Mouse (Mus musculus) embryonic facial prominence, embryonic 12.5 days (tissue): ENCODE data around the gene Txndc9. TPM values are rescaled to one million over a fixed set of nuclear protein-coding genes. Genes with fewer than 3 reads are reported as not detected.
"Not testable (repeated sequence)": the region's sequence is repeated elsewhere in the genome, so short reads cannot be mapped to it uniquely, and the experiment has no call there.

Experiments used
- ATAC-seq: fragments of 200-750 bp; cut with Nextera tagmentation; 2 replicates; pipeline ENCODE4 v1.8.0; 2017; ENCODE audit not compliant: insufficient number of reproducible peaks, insufficient read depth, low FRiP score, low TSS enrichment
- H3K27ac ChIP-seq: fragments of 300-500 bp; sonication (generic); 2 replicates; pipeline ENCODE4 v1.5.1; 2016; ENCODE audit warnings: mild to moderate bottlenecking
- H3K27me3 ChIP-seq: fragments of 300-500 bp; sonication (generic); 2 replicates; pipeline ENCODE4 v1.6.1; 2016; ENCODE audit warnings: mild to moderate bottlenecking, moderate library complexity
- H3K36me3 ChIP-seq: fragments of 300-500 bp; sonication (generic); 2 replicates; pipeline ENCODE4 v1.6.1; 2016; ENCODE audit warnings: mild to moderate bottlenecking
- H3K4me1 ChIP-seq: fragments of 300-500 bp; sonication (generic); 2 replicates; pipeline ENCODE4 v1.6.1; 2016
- H3K4me2 ChIP-seq: fragments of 300-500 bp; sonication (generic); replicated peaks from 2 replicates; pipeline ENCODE4 v1.6.1; 2016; ENCODE audit warnings: mild to moderate bottlenecking, moderate library complexity
- H3K4me3 ChIP-seq: fragments of 300-500 bp; sonication (generic); 2 replicates; pipeline ENCODE4 v1.5.1; 2016; ENCODE audit warnings: mild to moderate bottlenecking
- H3K9ac ChIP-seq: fragments of 300-500 bp; sonication (generic); 2 replicates; pipeline ENCODE4 v1.6.1; 2016; ENCODE audit warnings: mild to moderate bottlenecking, moderate library complexity
- H3K9me3 ChIP-seq: fragments of 300-500 bp; sonication (generic); 2 replicates; pipeline ENCODE4 v1.6.1; 2016; ENCODE audit warnings: mild to moderate bottlenecking, moderate library complexity
- WGBS: fragments of 180-500 bp; shearing (Covaris S2); methylation state at CpG from one replicate; pipeline ENCODE4 v1.1.7; 2016; 5-methylcytosine and 5-hydroxymethylcytosine counted together
- polyA plus RNA-seq: library from polyadenylated mRNA; unstranded; fragments of >200 nt; fragmentation: Nextera tagmentation; extraction: Ambion mirVana; gene quantifications from 2 replicates; pipeline ENCODE4 v1.2.1, GENCODE M21; 2016

Gene Txndc9
- polyA plus RNA-seq, 1 experiment from 2014 or later, result 155 TPM

GRCm38 (mm10) chr1:38001956-38002355 is 4.3 kb upstream of the Txndc9 start:
- no peaks in the 10 kb centered on the region for H3K9me3 ChIP-seq
- H3K9ac ChIP-seq, result no peak overlapping the region
- no peak overlapping the region for H3K4me2 ChIP-seq
- H3K36me3 ChIP-seq, result no peaks in the 10 kb centered on the region
- H3K4me3 ChIP-seq, result no peak overlapping the region
- H3K4me1 ChIP-seq, result peaks cover 10% of the 10 kb centered on the region
- H3K27ac ChIP-seq, result no peak overlapping the region
- 95% methylated on average over 9 of the region's 9 CpGs for WGBS
- no peak for ATAC-seq
- no peaks in the 10 kb centered on the region for H3K27me3 ChIP-seq

- ATAC-seq, result no peak
- Histone ChIP-seq H3K27ac (no peak overlapping the region), H3K4me2 (no peak overlapping the region), H3K9ac (no peak overlapping the region), H3K27me3 (no peaks in the 10 kb centered on the region), H3K4me1 (peaks cover 16% of the 10 kb centered on the region), H3K36me3 (no peaks in the 10 kb centered on the region), H3K9me3 (no peaks in the 10 kb centered on the region), H3K4me3 (no peak overlapping the region)
- WGBS, result 91% methylated on average over 8 of the region's 8 CpGs
Observed at GRCm38 (mm10) chr1:38000844-38001243, 3.2 kb upstream of the Txndc9 start.

GRCm38 (mm10) chr1:37999552-37999951 is 1.9 kb upstream of the Txndc9 start:
- ATAC-seq, result no peak

GRCm38 (mm10) chr1:37998371-37999199 is 892 bp upstream of the Txndc9 start:
- Histone ChIP-seq H3K27ac (peak overlapping the region; percentile 92), H3K9ac (peak overlapping the region; percentile 96), H3K4me2 (peak overlapping the region; percentile 87), H3K4me3 (peak overlapping the region; percentile 93), H3K4me1 (peaks cover 16% of the 10 kb centered on the region), H3K9me3 (no peaks in the 10 kb centered on the region), H3K27me3 (no peaks in the 10 kb centered on the region), H3K36me3 (peaks cover 18% of the 10 kb centered on the region)
- peak; percentile 8; the same call in 1 of the 2 replicates for ATAC-seq
- 4% methylated on average over 47 of the region's 47 CpGs for WGBS

More at GRCm38 (mm10) chr1:37999552-37999951, 1.9 kb upstream of the Txndc9 start:
- H3K36me3 ChIP-seq, result peaks cover 9% of the 10 kb centered on the region
- no peak overlapping the region for H3K27ac ChIP-seq
- H3K27me3 ChIP-seq, result no peaks in the 10 kb centered on the region
- WGBS, result 80% methylated on average over 3 of the region's 3 CpGs
- H3K4me2 ChIP-seq, result 0 out of 2 replicates have a peak overlapping the region, but pooled peaks have one; percentile 19
- peaks cover 16% of the 10 kb centered on the region for H3K4me1 ChIP-seq
- 0 out of 2 replicates have a peak overlapping the region, but pooled peaks have one; percentile 6 for H3K4me3 ChIP-seq
- no peaks in the 10 kb centered on the region for H3K9me3 ChIP-seq
- no peak overlapping the region for H3K9ac ChIP-seq

- peak; percentile 94 for ATAC-seq
Observed at GRCm38 (mm10) chr1:37996877-37997484, 712 bp downstream of the Txndc9 start.

GRCm38 (mm10) chr1:37996226-37996625 is 1.5 kb downstream of the Txndc9 start:
- Histone ChIP-seq H3K27me3 (no peaks in the 10 kb centered on the region), H3K4me2 (peak overlapping the region; percentile 87), H3K9me3 (no peaks in the 10 kb centered on the region), H3K36me3 (peaks cover 39% of the 10 kb centered on the region), H3K4me3 (peak overlapping the region; percentile 93), H3K4me1 (peaks cover 16% of the 10 kb centered on the region), H3K9ac (peak overlapping the region; percentile 73), H3K27ac (no peak overlapping the region)
- ATAC-seq, result no peak
- WGBS, result 47% methylated on average over 3 of the region's 3 CpGs

More at GRCm38 (mm10) chr1:37996877-37997484, 712 bp downstream of the Txndc9 start:
- Histone ChIP-seq H3K36me3 (peaks cover 32% of the 10 kb centered on the region), H3K9ac (peak overlapping the region; percentile 73), H3K9me3 (no peaks in the 10 kb centered on the region), H3K4me3 (peak overlapping the region; percentile 93), H3K4me2 (peak overlapping the region; percentile 87), H3K27me3 (no peaks in the 10 kb centered on the region), H3K4me1 (peaks cover 16% of the 10 kb centered on the region), H3K27ac (peak overlapping the region; percentile 92)
- under 1% methylated on average over 42 of the region's 42 CpGs for WGBS

GRCm38 (mm10) chr1:37987856-37988255 is 9.8 kb downstream of the Txndc9 start:
- Histone ChIP-seq H3K27ac (no peak overlapping the region), H3K36me3 (peaks cover 71% of the 10 kb centered on the region), H3K27me3 (no peaks in the 10 kb centered on the region), H3K4me3 (no peak overlapping the region), H3K9ac (no peak overlapping the region), H3K4me2 (no peak overlapping the region), H3K9me3 (no peaks in the 10 kb centered on the region), H3K4me1 (no peaks in the 10 kb centered on the region)
- ATAC-seq, result no peak
- 86% methylated on average over 5 of the region's 5 CpGs for WGBS

GRCm38 (mm10) chr1:37985764-37986323 is 11.8 kb downstream of the Txndc9 start:
- Histone ChIP-seq H3K36me3 (peaks cover 52% of the 10 kb centered on the region), H3K9ac (no peak overlapping the region), H3K27me3 (no peaks in the 10 kb centered on the region), H3K4me1 (no peaks in the 10 kb centered on the region), H3K27ac (no peak overlapping the region), H3K4me3 (no peak overlapping the region), H3K9me3 (no peaks in the 10 kb centered on the region), H3K4me2 (no peak overlapping the region)
- no peak for ATAC-seq
- 82% methylated on average over 9 of the region's 9 CpGs for WGBS

GRCm38 (mm10) chr1:37984326-37984725 is 13.4 kb downstream of the Txndc9 start:
- WGBS, result 96% methylated on average over 1 of the region's 1 CpGs

GRCm38 (mm10) chr1:37977303-37977702 is 20.4 kb downstream of the Txndc9 start:
- H3K4me2 ChIP-seq, result no peak overlapping the region
- 87% methylated on average over 7 of the region's 7 CpGs for WGBS
- no peak overlapping the region for H3K27ac ChIP-seq
- H3K9ac ChIP-seq, result no peak overlapping the region
- no peak for ATAC-seq
- H3K36me3 ChIP-seq, result no peaks in the 10 kb centered on the region
- H3K4me1 ChIP-seq, result no peaks in the 10 kb centered on the region
- H3K27me3 ChIP-seq, result no peaks in the 10 kb centered on the region
- H3K9me3 ChIP-seq, result no peaks in the 10 kb centered on the region
- no peak overlapping the region for H3K4me3 ChIP-seq

More at GRCm38 (mm10) chr1:37984326-37984725, 13.4 kb downstream of the Txndc9 start:
- no peaks in the 10 kb centered on the region for H3K4me1 ChIP-seq
- H3K4me3 ChIP-seq, result no peak overlapping the region
- H3K36me3 ChIP-seq, result peaks cover 38% of the 10 kb centered on the region
- H3K9ac ChIP-seq, result no peak overlapping the region
- no peak overlapping the region for H3K4me2 ChIP-seq
- no peak for ATAC-seq
- no peaks in the 10 kb centered on the region for H3K27me3 ChIP-seq
- H3K9me3 ChIP-seq, result no peaks in the 10 kb centered on the region
- no peak overlapping the region for H3K27ac ChIP-seq

- not testable (repeated sequence) for H3K4me2 ChIP-seq, H3K4me3 ChIP-seq, H3K9me3 ChIP-seq, H3K9ac ChIP-seq, H3K27ac ChIP-seq, ATAC-seq, H3K36me3 ChIP-seq, H3K27me3 ChIP-seq, H3K4me1 ChIP-seq
- 75% methylated on average over 9 of the region's 9 CpGs for WGBS
Observed at GRCm38 (mm10) chr1:37976666-37977065, 21.0 kb downstream of the Txndc9 start.
